Mouse (Mus musculus) kidney, adult 2 months (tissue): ENCODE measurements at regions not wholly inside any gene's neighbourhood (a gene's known extent, or its start where the extent isn't known, plus 50 kb on each side); places are given as distances from the start of the nearest gene placed in this dataset.

Source experiments
- CTCF ChIP-seq: fragments of 200-500 bp; conservative IDR thresholded peaks from 2 replicates; pipeline ENCODE4 v1.5.1; 2011; ENCODE audit warnings: low read depth, mild to moderate bottlenecking, control low read depth, low read length, moderate library complexity, mixed read lengths; ENCODE audit not compliant: insufficient read depth, insufficient read length
- POLR2A ChIP-seq: fragments of 200-500 bp; IDR thresholded peaks from one replicate; pipeline ENCODE4 v1.6.1; 2011; ENCODE audit warnings: low read depth, low read length, control low read depth

GRCm38 (mm10) chr10:19091949-19092348, 76.5 kb upstream of the Tnfaip3 start:
- no peak for TF ChIP-seq CTCF
- TF ChIP-seq POLR2A: no peak
